Mouse (Mus musculus) liver, embryonic 12.5 days (tissue): ENCODE results near the gene Izumo1r. TPM values are rescaled to one million over a fixed set of nuclear protein-coding genes. Genes with fewer than 3 reads are reported as not detected.

Experiments
- ATAC-seq: fragments of 200-750 bp; cut with Nextera tagmentation; 2 replicates; pipeline ENCODE4 v1.8.0; 2017; ENCODE audit warnings: moderate number of reproducible peaks, mild to moderate bottlenecking, moderate library complexity
- H3K27ac ChIP-seq: fragments of 300-500 bp; sonication (generic); 2 replicates; pipeline ENCODE4 v1.5.1; 2016; ENCODE audit warnings: mild to moderate bottlenecking
- H3K27me3 ChIP-seq: fragments of 300-500 bp; sonication (generic); replicated peaks from 2 replicates; pipeline ENCODE4 v1.6.1; 2016; ENCODE audit warnings: mild to moderate bottlenecking, moderate library complexity
- H3K36me3 ChIP-seq: fragments of 300-500 bp; sonication (generic); 2 replicates; pipeline ENCODE4 v1.6.1; 2016; ENCODE audit warnings: mild to moderate bottlenecking, moderate library complexity
- H3K4me1 ChIP-seq: fragments of 300-500 bp; sonication (generic); 2 replicates; pipeline ENCODE4 v1.6.1; 2016
- H3K4me2 ChIP-seq: fragments of 300-500 bp; sonication (generic); 2 replicates; pipeline ENCODE4 v1.6.1; 2016; ENCODE audit warnings: mild to moderate bottlenecking, moderate library complexity
- H3K4me3 ChIP-seq: fragments of 300-500 bp; sonication (generic); 2 replicates; pipeline ENCODE4 v1.5.1; 2016; ENCODE audit warnings: mild to moderate bottlenecking, moderate library complexity
- H3K9ac ChIP-seq: fragments of 300-500 bp; sonication (generic); 2 replicates; pipeline ENCODE4 v1.6.1; 2016; ENCODE audit warnings: mild to moderate bottlenecking, moderate library complexity
- H3K9me3 ChIP-seq: fragments of 300-500 bp; sonication (generic); replicated peaks from 2 replicates; pipeline ENCODE4 v1.6.1; 2016; ENCODE audit warnings: mild to moderate bottlenecking, moderate library complexity
- WGBS: fragments of 180-500 bp; shearing (Covaris S2); methylation state at CpG from one replicate; pipeline ENCODE4 v1.1.7; 2016; ENCODE audit not compliant: insufficient replicate concordance; 5-methylcytosine and 5-hydroxymethylcytosine counted together
- polyA plus RNA-seq: library from polyadenylated mRNA; unstranded; fragments of >200 nt; fragmentation: Nextera tagmentation; extraction: Ambion mirVana; gene quantifications from 2 replicates; pipeline ENCODE4 v1.2.1, GENCODE M21; 2016

Izumo1r gene
- polyA plus RNA-seq, 1 experiment from 2014 or later = not detected

GRCm38 (mm10) chr9:14839970-14840369, 63.8 kb downstream of the Izumo1r start:
- no peak for ATAC-seq
- WGBS = 82% methylated on average over 5 of the region's 5 CpGs
- Histone ChIP-seq H3K36me3 (peaks cover 25% of the 10 kb centered on the region), H3K9me3 (no peaks in the 10 kb centered on the region), H3K27ac (no peak overlapping the region), H3K27me3 (no peaks in the 10 kb centered on the region), H3K4me3 (no peak overlapping the region), H3K9ac (no peak overlapping the region), H3K4me2 (no peak overlapping the region), H3K4me1 (no peaks in the 10 kb centered on the region)

GRCm38 (mm10) chr9:14839527-14839926, 64.2 kb downstream of the Izumo1r start:
- no peak for ATAC-seq
- Histone ChIP-seq H3K4me3 (no peak overlapping the region), H3K36me3 (peaks cover 29% of the 10 kb centered on the region), H3K4me1 (no peaks in the 10 kb centered on the region), H3K9ac (no peak overlapping the region), H3K27ac (no peak overlapping the region), H3K9me3 (no peaks in the 10 kb centered on the region), H3K27me3 (no peaks in the 10 kb centered on the region), H3K4me2 (no peak overlapping the region)
- WGBS = 71% methylated on average over 7 of the region's 7 CpGs

Other genes with a start within 250 kb of the Izumo1r start
- gene Piwil4, start 163.2 kb downstream of the Izumo1r start, polyA plus RNA-seq = 0.06 and 0.11 TPM in 2 replicates
- gene Fut4, start 151.6 kb downstream of the Izumo1r start, polyA plus RNA-seq = 0.72 and 1.1 TPM in 2 replicates
- gene 1700012B09Rik, start 132.9 kb downstream of the Izumo1r start, polyA plus RNA-seq = not detected in 2 replicates
- 26.7 and 31.1 TPM in 2 replicates for gene Mre11a, start 119.3 kb downstream of the Izumo1r start, polyA plus RNA-seq
- gene Ankrd49, start 119.1 kb downstream of the Izumo1r start, polyA plus RNA-seq = 38.4 and 44.0 TPM in 2 replicates
- gene Gpr83, start 43.7 kb downstream of the Izumo1r start, polyA plus RNA-seq = 0.07 TPM in 1 of 2 replicates, not detected in the other
- gene Panx1, start 141.5 kb upstream of the Izumo1r start, polyA plus RNA-seq = 13.1 and 14.1 TPM in 2 replicates
- gene Hephl1, start 208.2 kb upstream of the Izumo1r start, polyA plus RNA-seq = not detected in 2 replicates